Comparison of ENCODE assay signal across 26 mouse cellular contexts in genomic region chr9:111293234-111293633, GRCm38 (mm10). TPM values are rescaled to one million over a fixed set of nuclear protein-coding genes. Genes with fewer than 3 reads are reported as not detected.
"Had no signal": no experiment of that assay in that cellular context is flagged by ENCODE, and none has a peak within 500 bp of the region (broad histone marks: within the 10 kb centered on the region; RNA-seq: fewer than 3 reads in every experiment).

No protein-coding gene starts in this region.

- ATAC-seq: hindbrain, postnatal 0 days; intestine, embryonic 16.5 days had no signal

- H3K27ac ChIP-seq: heart, embryonic 10.5 days; heart, embryonic 13.5 days; heart, embryonic 15.5 days; hindbrain, embryonic 13.5 days; hindbrain, embryonic 15.5 days; hindbrain, postnatal 0 days; layer of hippocampus, adult 2 months; left cerebral cortex, adult 2 months; limb, embryonic 10.5 days; limb, embryonic 12.5 days; liver, embryonic 13.5 days had no signal

- H3K4me1 ChIP-seq: limb, embryonic 12.5 days had no signal

- H3K27me3 ChIP-seq: heart, embryonic 13.5 days; heart, embryonic 15.5 days; hindbrain, embryonic 13.5 days; hindbrain, embryonic 15.5 days; limb, embryonic 12.5 days; liver, embryonic 13.5 days had no signal

- H3K9ac ChIP-seq: heart, embryonic 13.5 days; heart, embryonic 15.5 days; hindbrain, embryonic 13.5 days; hindbrain, embryonic 15.5 days; limb, embryonic 12.5 days; liver, embryonic 13.5 days had no signal

- DNase-seq: gastrocnemius, postnatal 14 days; gastrocnemius, postnatal 36 days; heart, adult 18-20 months; heart, postnatal 14 days; heart, postnatal 36 days; kidney, adult 11 months; kidney, adult 2 months; kidney, adult 9 months; kidney, postnatal 10 days; kidney, postnatal 25 days; kidney, postnatal 4 days; liver; liver, embryonic 13.5 days had no signal

- H3K36me3 ChIP-seq: heart, embryonic 10.5 days; heart, embryonic 13.5 days; heart, embryonic 15.5 days; hindbrain, embryonic 13.5 days; hindbrain, embryonic 15.5 days; limb, embryonic 10.5 days; limb, embryonic 12.5 days; liver, embryonic 13.5 days had no signal

- H3K4me2 ChIP-seq: heart, embryonic 13.5 days; heart, embryonic 15.5 days; hindbrain, embryonic 13.5 days; hindbrain, embryonic 15.5 days; limb, embryonic 12.5 days; liver, embryonic 11.5 days; liver, embryonic 13.5 days had no signal

- H3K4me3 ChIP-seq: heart, embryonic 10.5 days; heart, embryonic 13.5 days; heart, embryonic 15.5 days; hindbrain, embryonic 13.5 days; hindbrain, embryonic 15.5 days; layer of hippocampus, adult 2 months; left cerebral cortex, adult 2 months; limb, embryonic 10.5 days; limb, embryonic 12.5 days; liver, embryonic 13.5 days had no signal

- H3K9me3 ChIP-seq: heart, embryonic 10.5 days; heart, embryonic 13.5 days; heart, embryonic 15.5 days; hindbrain, embryonic 13.5 days; hindbrain, embryonic 15.5 days; limb, embryonic 10.5 days; limb, embryonic 12.5 days; liver, embryonic 13.5 days had no signal

RNA-seq across cellular contexts. Expression of gene Trank1, which starts 18.3 kb away (rescaled TPM):
- polyA plus RNA-seq: heart, embryonic 15.5 days; heart, postnatal 0 days; liver, embryonic 13.5 days had no signal
